14 mouse cellular contexts compared by ENCODE assay signal in genomic region chr13:60050799-60051580, GRCm38 (mm10).
A peak's percentile ranks its signal among the peaks of the same experiment; 100 is the strongest.
DNase-seq lines count a peak whose midpoint lies in the region; ATAC-seq and TF ChIP-seq lines count a peak whose summit lies in the region.
"Had no signal": no experiment of that assay in that cellular context is flagged by ENCODE, and none has a peak within 500 bp of the region (broad histone marks: within the 10 kb centered on the region; RNA-seq: fewer than 3 reads in every experiment).

No protein-coding gene starts in this region.

- peak; percentile 67; the same call in 1 of the 2 replicates for ATAC-seq in hindbrain, embryonic 15.5 days (ENCODE audit: low FRiP score, low read depth)
- ATAC-seq: intestine, embryonic 15.5 days had no signal

- H3K4me2 ChIP-seq in hindbrain, embryonic 15.5 days = no peak overlapping the region
- peak overlapping the region; percentile 20 for H3K4me2 ChIP-seq in myocyte (ENCODE audit: low read depth)
- H3K4me2 ChIP-seq: intestine, embryonic 15.5 days; liver, embryonic 13.5 days; neural tube, embryonic 13.5 days had no signal

- TF ChIP-seq POLR2A in myocyte (IDR thresholded peaks at IDR 0.05; ENCODE audit: insufficient read length, low read depth) = no peak

- H3K27ac ChIP-seq in embryonic facial prominence, embryonic 10.5 days (replicated peaks) = no peak overlapping the region
- H3K27ac ChIP-seq in hindbrain, embryonic 15.5 days (replicated peaks) = no peak overlapping the region
- H3K27ac ChIP-seq: intestine, embryonic 15.5 days; liver, embryonic 13.5 days; neural tube, embryonic 13.5 days had no signal

- peaks cover 22% of the 10 kb centered on the region for H3K27me3 ChIP-seq in embryonic facial prominence, embryonic 10.5 days (replicated peaks; ENCODE audit: low read depth, poor library complexity, severe bottlenecking)
- no peaks in the 10 kb centered on the region for H3K27me3 ChIP-seq in hindbrain, embryonic 15.5 days
- no peaks in the 10 kb centered on the region for H3K27me3 ChIP-seq in myocyte (ENCODE audit: control insufficient read depth, insufficient read depth, insufficient read length)
- H3K27me3 ChIP-seq: intestine, embryonic 15.5 days; liver, embryonic 13.5 days; neural tube, embryonic 13.5 days had no signal

- no peak overlapping the region for H3K9ac ChIP-seq in hindbrain, embryonic 15.5 days
- H3K9ac ChIP-seq: intestine, embryonic 15.5 days; liver, embryonic 13.5 days; neural tube, embryonic 13.5 days had no signal

- H3K4me3 ChIP-seq in embryonic facial prominence, embryonic 10.5 days = no peak overlapping the region
- no peak overlapping the region for H3K4me3 ChIP-seq in hindbrain, embryonic 15.5 days
- no peak overlapping the region for H3K4me3 ChIP-seq in myocyte
- H3K4me3 ChIP-seq: intestine, embryonic 15.5 days; liver, embryonic 13.5 days; neural tube, embryonic 13.5 days had no signal

- no peak overlapping the region for H3ac ChIP-seq in myocyte (ENCODE audit: control insufficient read depth, insufficient read length)

- peaks cover 42% of the 10 kb centered on the region for H3K4me1 ChIP-seq in embryonic facial prominence, embryonic 10.5 days
- H3K4me1 ChIP-seq in hindbrain, embryonic 15.5 days (replicated peaks) = peaks cover 5% of the 10 kb centered on the region; the same call in 1 of the 2 replicates
- H3K4me1 ChIP-seq: liver, embryonic 13.5 days had no signal

- intact Hi-C loops in left cerebral cortex, postnatal 4 days (cut with DNase I) = no loop called here

- no peaks in the 10 kb centered on the region for H3K9me3 ChIP-seq in embryonic facial prominence, embryonic 10.5 days
- H3K9me3 ChIP-seq in hindbrain, embryonic 15.5 days = no peaks in the 10 kb centered on the region
- H3K9me3 ChIP-seq: intestine, embryonic 15.5 days; liver, embryonic 13.5 days; neural tube, embryonic 13.5 days had no signal

- H3K36me3 ChIP-seq in embryonic facial prominence, embryonic 10.5 days (replicated peaks) = no peaks in the 10 kb centered on the region
- H3K36me3 ChIP-seq in hindbrain, embryonic 15.5 days = no peaks in the 10 kb centered on the region
- H3K36me3 ChIP-seq in myocyte (ENCODE audit: control insufficient read depth, insufficient read depth) = no peaks in the 10 kb centered on the region
- H3K36me3 ChIP-seq: G1E; intestine, embryonic 15.5 days; liver, embryonic 13.5 days; neural tube, embryonic 13.5 days had no signal

- DNase-seq in left cerebral cortex, adult 11 months (ENCODE audit: low spot score) = peak; percentile 31
- no peak for DNase-seq in left cerebral cortex, postnatal 4 days
- DNase-seq in embryonic facial prominence, embryonic 10.5 days (ENCODE audit: low spot score) = peak; percentile 33
- no peak for DNase-seq in cerebellum, adult 9-10 months
- no peak for DNase-seq in adrenal gland, postnatal 14 days
- DNase-seq in kidney, adult 18-20 months = no peak
- DNase-seq: cerebellum, adult 2 months; gastrocnemius, postnatal 10 days; liver, embryonic 13.5 days had no signal

- 43% methylated on average over 9 of the region's 9 CpGs for WGBS in embryonic facial prominence, embryonic 10.5 days
- WGBS in hindbrain, embryonic 15.5 days = 48% methylated on average over 9 of the region's 9 CpGs

- H3K79me2 ChIP-seq in myocyte (ENCODE audit: control insufficient read depth, insufficient read depth) = no peaks in the 10 kb centered on the region

TF ChIP-seq in myocyte, 11 proteins besides CTCF, POLR2A, EP300 and RAD21:
- TF ChIP-seq MYOD1 (IDR thresholded peaks at IDR 0.05; ENCODE audit: control insufficient read depth in 1 of 3, insufficient read length in 2 of 3, low read depth in 2 of 3) (peak in 1 of 3 experiments; percentile 11), MYOG (IDR thresholded peaks at IDR 0.05; ENCODE audit: control insufficient read depth in 1 of 3, insufficient read depth in 1 of 3, insufficient read length in 2 of 3, low read depth in 2 of 3) (no peak), USF1 (IDR thresholded peaks at IDR 0.05; ENCODE audit: low read depth) (peak; percentile 55), SRF (IDR thresholded peaks at IDR 0.05; ENCODE audit: control insufficient read depth, insufficient read length, low read depth) (no peak), CEBPB (IDR thresholded peaks at IDR 0.05; ENCODE audit: insufficient read depth, poor library complexity, severe bottlenecking) (peak; percentile 48; the same call in 1 of the 2 replicates)

Comparison
In these comparisons a context has a peak if more than half of its experiments do, and no peak if none do; other contexts are left out.
1. DNase-seq: peak in left cerebral cortex, adult 11 months (single experiment) and embryonic facial prominence, embryonic 10.5 days (single experiment); none in left cerebral cortex, postnatal 4 days (single experiment), cerebellum, adult 9-10 months (single experiment), adrenal gland, postnatal 14 days (single experiment) and kidney, adult 18-20 months (single experiment).